ENCODE assay signal across 9 mouse cellular contexts in the genomic region with DNA sequence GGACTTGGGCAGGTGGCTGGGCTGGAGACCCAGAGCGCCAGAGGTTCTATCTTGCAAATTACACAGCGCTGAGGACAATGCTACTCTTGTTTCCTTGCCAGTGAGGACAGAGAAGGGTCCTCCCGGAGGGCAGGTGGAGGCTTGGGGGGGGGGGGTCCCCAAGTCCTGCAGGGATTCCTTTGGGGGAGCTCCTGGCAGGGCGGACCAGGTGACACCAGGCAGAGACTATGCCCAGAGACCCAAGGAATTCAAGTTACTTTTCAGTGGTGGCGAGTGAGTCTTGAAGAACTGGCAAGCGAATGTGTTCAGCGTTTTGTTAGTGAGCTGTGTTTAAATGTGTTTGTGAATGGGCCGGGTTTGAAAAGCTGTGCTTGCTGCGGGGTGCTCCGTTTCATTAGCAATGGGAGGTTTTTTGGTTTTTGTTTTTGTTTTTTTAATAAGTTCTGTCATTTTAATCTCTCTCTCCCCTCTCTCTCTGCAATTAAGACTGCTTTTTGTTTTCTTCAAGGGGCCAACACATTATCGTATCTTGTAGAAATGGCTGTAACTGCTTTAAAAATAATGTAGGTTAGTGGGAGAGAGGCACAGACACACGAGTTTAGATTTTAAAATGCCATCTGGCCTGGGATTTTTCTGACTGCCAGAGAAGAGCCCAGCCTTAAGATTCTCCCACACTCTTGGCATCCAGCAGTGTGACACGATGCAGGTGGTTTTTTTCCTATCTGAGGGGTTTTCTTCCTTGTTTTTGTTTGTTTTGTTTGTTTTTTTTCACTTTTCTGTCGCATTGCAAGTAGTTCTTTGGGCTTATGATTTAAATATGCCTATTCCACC. TPM values are rescaled to one million over a fixed set of nuclear protein-coding genes. Genes with fewer than 3 reads are reported as not detected.
DNase-seq lines count a peak whose midpoint lies in the region; ATAC-seq and TF ChIP-seq lines count a peak whose summit lies in the region.
"Had no signal": no experiment of that assay in that cellular context is flagged by ENCODE, and none has a peak within 500 bp of the region (broad histone marks: within the 10 kb centered on the region; RNA-seq: fewer than 3 reads in every experiment).

No protein-coding gene starts in this region.

- peak overlapping the region; percentile 100 for H3K4me2 ChIP-seq in lung, embryonic 15.5 days
- H3K4me2 ChIP-seq in hindbrain, embryonic 16.5 days (ENCODE audit: low read length): peak overlapping the region; percentile 99
- peak overlapping the region; percentile 95 for H3K4me2 ChIP-seq in midbrain, postnatal 0 days (ENCODE audit: low read depth, low read length, poor library complexity, severe bottlenecking)

- no peaks in the 10 kb centered on the region for H3K36me3 ChIP-seq in lung, embryonic 15.5 days
- H3K36me3 ChIP-seq in hindbrain, embryonic 16.5 days (ENCODE audit: control insufficient read depth, insufficient read depth, low read length): no peaks in the 10 kb centered on the region
- H3K36me3 ChIP-seq in midbrain, postnatal 0 days (ENCODE audit: insufficient read depth, low read length): no peaks in the 10 kb centered on the region

- H3K9ac ChIP-seq in lung, embryonic 15.5 days: 0 out of 2 replicates have a peak overlapping the region, but pooled peaks have one; percentile 62
- H3K9ac ChIP-seq in hindbrain, embryonic 16.5 days (ENCODE audit: low read depth, low read length): peak overlapping the region; percentile 97
- peak overlapping the region; percentile 83 for H3K9ac ChIP-seq in midbrain, postnatal 0 days (replicated peaks; ENCODE audit: low read length, poor library complexity, severe bottlenecking)

- TF ChIP-seq CTCF in midbrain, postnatal 0 days (IDR thresholded peaks at IDR 0.05): no peak

- peak; percentile 25 to 38 for DNase-seq in cerebellum, postnatal 10 days
- DNase-seq in cerebellum, adult 8-10 months: no peak
- no peak for DNase-seq in lung, postnatal 36 days
- peak; percentile 28 for DNase-seq in midbrain, postnatal 0 days (ENCODE audit: low spot score)
- DNase-seq in adrenal gland, adult 18-20 months (ENCODE audit: low spot score in 2 of 2): no peak
- no peak for DNase-seq in adrenal gland, postnatal 4 days (ENCODE audit: low spot score in 2 of 2)

- peak overlapping the region; percentile 65 for H3K4me3 ChIP-seq in lung, embryonic 15.5 days
- peak overlapping the region; percentile 81 for H3K4me3 ChIP-seq in hindbrain, embryonic 16.5 days (ENCODE audit: low read length)
- peak overlapping the region; percentile 76 for H3K4me3 ChIP-seq in midbrain, postnatal 0 days (ENCODE audit: low read depth, low read length)

- peaks cover 22% of the 10 kb centered on the region for H3K4me1 ChIP-seq in lung, embryonic 15.5 days
- H3K4me1 ChIP-seq in hindbrain, embryonic 16.5 days (ENCODE audit: control insufficient read depth, insufficient read depth, low read depth, low read length): peaks cover 20% of the 10 kb centered on the region
- H3K4me1 ChIP-seq in midbrain, postnatal 0 days (ENCODE audit: insufficient read depth, low read length): 0 out of 2 replicates have a peak, but pooled peaks cover 6% of the 10 kb centered on the region

- WGBS in lung, embryonic 15.5 days: 17% methylated on average over 14 of the region's 14 CpGs
- WGBS in hindbrain, embryonic 16.5 days: 7% methylated on average over 14 of the region's 14 CpGs
- WGBS in midbrain, postnatal 0 days: 5% methylated on average over 14 of the region's 14 CpGs

- no peaks in the 10 kb centered on the region for H3K9me3 ChIP-seq in lung, embryonic 15.5 days
- no peaks in the 10 kb centered on the region for H3K9me3 ChIP-seq in hindbrain, embryonic 16.5 days (ENCODE audit: control insufficient read depth, low read length)
- no peaks in the 10 kb centered on the region for H3K9me3 ChIP-seq in midbrain, postnatal 0 days (ENCODE audit: low read length)

- ATAC-seq in lung, embryonic 15.5 days (ENCODE audit: borderline replicate concordance, extremely low read depth, low FRiP score, low TSS enrichment): peak; percentile 52; the same call in 1 of the 2 replicates
- peak; percentile 65 for ATAC-seq in hindbrain, embryonic 16.5 days
- peak; percentile 39; the same call in 1 of the 2 replicates for ATAC-seq in midbrain, postnatal 0 days (ENCODE audit: low FRiP score)

- peaks cover 18% of the 10 kb centered on the region for H3K27me3 ChIP-seq in lung, embryonic 15.5 days
- no peaks in the 10 kb centered on the region for H3K27me3 ChIP-seq in hindbrain, embryonic 16.5 days (replicated peaks; ENCODE audit: control insufficient read depth, insufficient read depth, low read length)
- H3K27me3 ChIP-seq in midbrain, postnatal 0 days (ENCODE audit: insufficient read depth, low read length): no peaks in the 10 kb centered on the region

- H3K27ac ChIP-seq in lung, embryonic 15.5 days: no peak overlapping the region
- peak overlapping the region; percentile 89 for H3K27ac ChIP-seq in hindbrain, embryonic 16.5 days (ENCODE audit: low read depth, low read length)
- H3K27ac ChIP-seq in midbrain, postnatal 0 days (ENCODE audit: low read depth, low read length): peak overlapping the region; percentile 84

RNA-seq across cellular contexts. Expression of a gene that starts 1.1 kb away (rescaled TPM):
- polyA plus RNA-seq in lung, embryonic 15.5 days (2015; fragmentation: Nextera tagmentation; extraction: Ambion mirVana): 27.7 and 30.8 TPM in 2 replicates
- 119 and 132 TPM in 2 replicates for polyA plus RNA-seq in hindbrain, embryonic 16.5 days (2015; fragmentation: Nextera tagmentation; extraction: Ambion mirVana)
- 162 and 163 TPM in 2 replicates for total RNA-seq in midbrain, postnatal 0 days (2014; rRNA removed)
- 203 and 209 TPM in 2 replicates for polyA plus RNA-seq in midbrain, postnatal 0 days (2015; fragmentation: Nextera tagmentation; extraction: Ambion mirVana)
- total RNA-seq in adrenal gland, adult 18-20 months (2021): 1 to 10 TPM; 2.4 to 3.5 TPM
- total RNA-seq in adrenal gland, postnatal 4 days (2021): 10 to 100 TPM; 11.1 to 18.1 TPM
- total RNA-seq: hematopoietic stem cell, adult 5-6 weeks had no signal

Comparison
In these comparisons a context has a peak if more than half of its experiments do, and no peak if none do; other contexts are left out.
1. DNase-seq: peak in cerebellum, postnatal 10 days (2 of 2) and midbrain, postnatal 0 days (single experiment); none in cerebellum, adult 8-10 months (single experiment), lung, postnatal 36 days (single experiment), adrenal gland, adult 18-20 months (0 of 2) and adrenal gland, postnatal 4 days (0 of 2).
2. Peak in every context shown above with its lines, with median percentiles within 50 percentile points of each other: ATAC-seq, H3K4me2 ChIP-seq, H3K4me3 ChIP-seq and H3K9ac ChIP-seq.